Mouse (Mus musculus) megakaryocyte, embryonic 14.5 days (primary cell): ENCODE measurements around the gene Gfod1.

Experiments used
- FLI1 ChIP-seq: IDR thresholded peaks from 2 replicates; pipeline ENCODE4 v1.6.1; 2012; ENCODE audit warnings: low read length, inconsistent platforms, mixed read lengths
- GATA1 ChIP-seq: IDR thresholded peaks from 3 replicates; pipeline ENCODE4 v1.6.1; 2012; ENCODE audit warnings: mixed read lengths, low read length, inconsistent platforms, borderline replicate concordance

- TF ChIP-seq GATA1 (no peak), FLI1 (no peak)
Measured at GRCm38 (mm10) chr13:43200473-43200872, 103.5 kb downstream of the Gfod1 start.
